Mouse (Mus musculus) adrenal gland, postnatal 36 days (tissue): ENCODE data around the gene Brca1. TPM values are rescaled to one million over a fixed set of nuclear protein-coding genes. Genes with fewer than 3 reads are reported as not detected.
"Not testable (repeated sequence)": the region's sequence is repeated elsewhere in the genome, so short reads cannot be mapped to it uniquely, and the experiment has no call there.

Source experiments
- DNase-seq, 2 experiments: peaks; one replicate each; pipeline ENCODE4 v3.0.0; 2021; ENCODE audit warnings: mixed read lengths in 1 of 2
- long read RNA-seq, 2 experiments: library from polyadenylated mRNA; stranded (forward); transcript quantifications; one replicate each; pipeline ENCODE4 v2.0.0; 2021; ENCODE audit warnings: borderline sequencing depth in 2 of 2
- total RNA-seq, 2 experiments: library from RNA; stranded (reverse); gene quantifications; 2 replicates each; pipeline ENCODE4 v1.2.3; 2021

Gene Brca1
- total RNA-seq = 1 to 10 TPM; 2.4 to 2.9 TPM
- long read RNA-seq, experiment 1 = 0 reads
- long read RNA-seq, experiment 2 = 0 reads

DNA sequence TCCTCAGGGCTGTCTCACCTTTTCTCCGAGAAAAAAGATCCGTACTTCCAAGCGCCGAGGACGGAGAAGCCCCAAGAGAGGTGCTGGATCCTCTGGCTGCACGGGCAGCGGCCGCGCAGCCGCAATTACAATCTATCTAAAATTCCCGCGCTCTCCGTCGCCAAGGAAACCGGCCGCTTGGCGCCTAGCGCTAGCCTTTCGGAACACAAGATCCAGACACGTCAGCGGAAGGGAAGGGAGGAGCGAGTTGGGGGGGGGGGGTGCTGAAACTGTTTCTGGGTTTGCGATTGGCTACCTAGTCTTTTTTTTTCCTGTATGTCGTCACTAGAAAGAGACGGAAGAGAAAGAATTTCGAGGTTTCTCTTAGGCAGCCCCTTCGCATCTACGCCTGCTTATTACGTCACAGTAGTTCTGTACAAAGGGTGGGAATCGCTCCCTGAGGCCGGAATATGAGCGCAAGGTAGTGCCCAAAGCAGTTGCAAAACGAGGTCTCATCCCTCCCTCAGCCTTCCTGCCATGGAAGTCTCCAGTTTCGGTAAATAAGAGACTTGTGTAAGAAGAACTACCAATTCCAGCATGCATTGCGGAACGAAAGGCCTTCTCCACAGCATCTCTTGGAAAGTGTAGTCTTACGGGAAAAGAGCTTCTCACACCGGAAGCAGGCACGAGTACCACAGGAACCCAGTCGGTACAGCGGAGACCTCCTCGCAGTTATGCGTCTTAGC lies at the start of gene Brca1, which contains the start of gene Nbr1:
TSS of gene Brca1 (minus strand) at position 205 of the 725 bp plus-strand sequence.
TSS of gene Nbr1 (plus strand) at position 399 of the 725 bp plus-strand sequence.
- peak; percentile 93 to 94 for DNase-seq

DNA sequence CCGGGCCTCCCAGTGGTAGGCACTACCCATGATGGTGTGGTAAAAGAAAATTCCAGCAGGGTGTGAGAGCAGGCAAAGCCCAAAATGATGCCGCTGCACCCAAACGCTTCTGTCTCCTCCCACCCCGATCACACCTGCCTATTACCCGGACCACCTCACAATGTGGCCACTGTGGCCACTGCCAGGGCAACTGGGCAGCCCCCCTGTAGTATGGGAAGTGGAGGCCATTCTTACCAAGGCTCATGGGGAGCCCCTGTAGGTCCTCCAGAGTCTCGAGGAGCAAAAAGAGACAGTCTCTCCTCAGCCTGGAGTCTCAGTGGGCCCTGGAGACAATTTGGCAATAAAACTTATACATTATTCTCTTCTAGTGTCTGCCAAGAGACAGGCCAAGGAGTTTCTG lies 47.4 kb upstream of the Brca1 start, which contains the start of gene Gm11634:
TSS of gene Gm11634 (minus strand) at position 101 of the 400 bp plus-strand sequence.
- DNase-seq = no peak

DNA sequence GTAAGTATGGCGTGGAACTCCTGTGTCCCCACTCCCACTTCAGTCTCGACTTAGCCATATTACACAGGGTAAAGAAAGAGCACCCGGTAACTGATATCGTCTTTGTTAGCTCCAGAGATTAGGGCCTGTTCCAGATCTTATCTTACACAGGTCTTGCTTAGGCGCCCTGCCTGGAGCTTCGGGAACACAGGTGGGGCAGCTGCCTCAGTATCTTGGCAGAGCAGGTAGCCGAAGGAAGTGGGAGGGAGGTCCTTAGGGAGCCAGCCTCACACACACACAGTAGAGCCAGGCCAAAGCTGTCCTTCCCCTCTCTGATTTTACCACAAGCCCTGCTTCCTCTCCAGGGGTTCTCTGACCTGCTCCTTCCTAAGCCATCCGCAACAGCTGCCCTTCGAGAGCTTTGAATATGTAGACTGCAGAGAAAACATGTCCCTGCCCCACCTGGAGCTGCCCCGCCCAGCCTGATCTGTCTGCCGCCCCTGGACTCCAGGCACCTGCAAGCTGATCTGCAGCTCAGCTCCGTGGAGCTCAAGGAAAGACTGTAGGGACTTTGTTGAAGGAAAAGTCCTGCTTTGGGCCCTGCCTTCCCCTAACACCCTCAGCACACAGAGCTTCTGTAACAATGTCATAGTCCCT lies 38.4 kb upstream of the Brca1 start:
- DNase-seq = no peak

DNA sequence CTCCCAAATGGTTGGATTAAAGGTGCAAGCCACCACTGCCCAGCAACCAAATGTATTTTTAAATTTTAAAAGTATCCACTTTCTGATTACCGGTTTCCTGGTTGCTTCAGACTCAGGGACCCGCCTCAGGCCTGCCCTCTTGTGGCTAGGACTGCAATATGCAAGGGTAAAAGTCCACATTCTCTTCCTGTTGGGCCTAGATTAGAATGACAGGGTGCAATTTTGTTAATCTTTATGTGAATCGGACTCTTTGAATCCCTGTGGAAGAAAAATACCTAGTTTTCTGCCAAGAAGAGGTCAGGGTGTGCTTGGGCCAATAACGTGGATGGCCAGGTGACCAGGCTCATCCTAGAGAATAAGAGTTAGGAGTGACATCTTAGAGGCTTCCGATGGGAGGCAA lies 37.7 kb upstream of the Brca1 start:
- DNase-seq = peak; percentile 49 to 68

DNA sequence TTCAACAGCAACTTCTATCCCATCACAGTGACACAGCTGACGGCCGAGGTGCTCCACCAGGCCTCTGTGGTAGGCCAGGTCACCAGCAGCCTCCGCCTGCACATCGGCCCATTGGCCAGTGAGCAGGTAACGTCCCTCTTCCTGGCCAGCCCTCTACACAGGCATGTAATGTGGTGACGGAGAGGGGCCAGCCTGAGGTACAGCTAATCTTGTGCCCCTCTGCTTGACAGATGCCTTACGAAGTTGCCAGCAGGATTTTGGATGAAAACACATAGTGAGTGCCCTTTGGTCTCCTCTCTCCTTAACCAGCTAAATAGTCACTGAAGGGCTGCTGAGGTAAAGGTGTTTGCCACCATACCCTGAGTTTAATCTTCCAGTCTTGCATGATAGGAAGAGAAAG lies 37.1 kb upstream of the Brca1 start:
- no peak for DNase-seq

DNA sequence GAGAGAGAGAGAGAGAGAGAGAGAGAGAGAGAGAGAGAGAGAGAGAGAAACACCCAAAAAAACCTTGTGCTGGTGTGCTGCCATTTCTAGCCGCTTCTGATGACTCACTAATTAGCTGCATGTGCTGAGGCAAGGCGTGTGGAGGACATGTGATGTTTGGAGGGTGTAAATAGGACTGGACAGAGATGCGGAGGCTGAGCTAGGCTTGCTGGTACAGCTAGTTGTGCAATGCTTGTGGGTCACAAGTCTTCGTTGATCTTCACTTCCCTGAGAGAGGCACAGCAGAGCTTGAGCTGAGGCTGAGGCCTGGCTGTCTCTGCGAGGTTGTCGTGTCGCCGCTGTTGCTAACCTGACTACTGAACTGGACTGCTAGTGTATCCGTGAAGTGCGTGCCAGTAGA lies 35.9 kb upstream of the Brca1 start:
- DNase-seq = no peak

DNA sequence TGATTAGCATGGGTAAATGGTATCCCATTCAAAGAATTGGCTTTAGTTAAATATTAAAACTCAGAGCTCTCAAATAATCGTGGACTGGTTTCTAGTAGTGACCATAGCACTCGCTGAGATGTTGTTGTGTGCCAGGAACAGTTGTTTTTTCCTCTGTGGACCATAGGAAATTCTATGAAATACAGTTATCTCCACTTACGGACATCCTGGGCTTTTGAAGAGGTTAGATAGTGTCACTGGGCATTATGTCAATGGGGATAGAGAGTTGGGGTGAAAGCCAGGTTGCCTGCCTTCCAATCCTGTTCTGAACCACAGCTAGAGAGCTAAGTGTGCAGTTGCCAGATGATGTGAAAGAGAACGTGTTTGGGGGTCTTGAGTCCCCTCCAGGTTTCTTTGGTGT lies 34.0 kb upstream of the Brca1 start:
- DNase-seq = no peak

DNA sequence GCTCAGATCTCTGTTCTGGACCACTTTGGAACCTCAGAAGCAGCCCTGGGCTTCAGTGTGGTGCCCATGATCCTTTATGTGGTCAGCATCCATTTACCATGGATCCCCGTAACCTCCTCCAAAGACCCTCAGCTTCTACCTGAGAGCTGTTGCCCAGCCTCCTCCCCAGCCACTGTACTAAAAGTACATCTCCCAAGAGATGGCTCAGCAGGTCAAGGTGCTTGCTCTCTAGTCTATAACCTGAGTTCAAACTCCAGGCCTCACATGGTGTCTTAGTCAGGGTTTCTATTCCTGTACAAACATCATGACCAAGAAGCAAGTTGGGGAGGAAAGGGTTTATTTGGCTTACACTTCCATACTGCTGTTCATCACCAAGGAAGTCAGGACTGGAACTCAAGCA lies 33.3 kb upstream of the Brca1 start:
- DNase-seq = not testable (repeated sequence)

DNA sequence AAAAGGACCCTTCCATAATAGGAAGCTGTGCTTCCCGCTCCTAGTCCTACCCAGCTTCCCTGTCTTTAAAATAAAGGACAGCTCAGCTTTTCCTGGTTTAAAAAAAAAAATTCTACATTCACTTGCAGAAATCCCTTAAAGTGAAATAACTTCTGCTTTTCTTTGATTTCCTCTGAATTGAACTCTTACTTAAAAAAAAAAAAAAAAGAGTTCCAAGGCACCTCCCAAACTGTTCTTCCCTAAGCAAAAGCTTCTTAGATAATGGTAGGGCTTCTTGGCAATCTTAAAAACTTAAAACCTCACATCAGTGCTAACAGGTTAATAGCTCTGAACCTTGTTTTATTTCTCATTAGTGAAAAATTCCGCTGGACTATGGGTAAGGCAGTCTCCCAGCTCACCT lies 31.4 kb upstream of the Brca1 start:
- DNase-seq = no peak

DNA sequence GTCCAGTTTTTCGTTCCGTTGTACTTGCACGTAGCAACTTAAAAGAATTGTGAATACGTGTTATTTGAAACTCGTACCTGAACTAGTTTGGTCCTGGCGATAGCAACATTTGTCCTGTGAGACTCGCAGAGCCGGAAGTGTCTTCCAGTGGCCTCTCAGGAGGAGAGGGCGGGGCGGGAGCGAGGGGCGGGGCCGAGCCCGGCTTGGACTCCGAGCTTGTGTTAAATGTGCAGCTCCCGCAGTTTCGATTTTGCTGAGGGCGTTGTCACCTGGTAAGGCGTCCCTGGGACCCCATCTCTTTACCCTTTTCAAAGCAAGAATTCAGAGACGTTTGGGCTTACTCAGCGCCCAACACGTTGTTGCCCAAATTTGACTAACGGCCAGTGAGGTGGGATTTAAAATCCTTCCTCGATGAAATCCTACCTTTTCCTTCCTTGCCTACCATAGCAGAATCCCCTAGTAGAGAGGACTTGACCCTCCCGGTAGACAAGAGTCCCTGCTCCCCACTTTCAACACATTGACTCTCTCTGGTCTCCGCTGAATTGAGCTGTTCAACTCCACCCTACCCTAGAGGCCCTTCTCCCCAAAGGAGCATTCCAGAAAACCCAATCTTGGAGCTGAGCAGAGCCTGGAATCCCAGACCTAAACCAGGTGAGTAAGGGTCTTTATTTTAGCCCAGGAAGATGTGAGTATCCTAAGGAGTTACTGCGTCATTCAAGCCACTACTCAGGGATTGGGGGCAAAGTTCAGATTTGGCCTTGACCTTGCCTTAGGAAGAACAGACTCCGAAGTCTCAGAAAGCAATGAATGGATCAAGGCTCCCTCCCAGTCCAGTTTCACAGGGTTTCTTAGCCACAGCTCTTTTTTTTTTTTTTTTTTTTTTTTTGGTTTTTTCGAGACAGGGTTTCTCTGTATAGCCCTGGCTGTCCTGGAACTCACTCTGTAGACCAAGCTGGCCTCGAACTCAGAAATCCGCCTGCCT lies 30.6 kb upstream of the Brca1 start, which contains the start of gene Tmem106a:
TSS of gene Tmem106a (plus strand) at position 189 of the 982 bp plus-strand sequence.
- DNase-seq = peak; percentile 82 to 88

DNA sequence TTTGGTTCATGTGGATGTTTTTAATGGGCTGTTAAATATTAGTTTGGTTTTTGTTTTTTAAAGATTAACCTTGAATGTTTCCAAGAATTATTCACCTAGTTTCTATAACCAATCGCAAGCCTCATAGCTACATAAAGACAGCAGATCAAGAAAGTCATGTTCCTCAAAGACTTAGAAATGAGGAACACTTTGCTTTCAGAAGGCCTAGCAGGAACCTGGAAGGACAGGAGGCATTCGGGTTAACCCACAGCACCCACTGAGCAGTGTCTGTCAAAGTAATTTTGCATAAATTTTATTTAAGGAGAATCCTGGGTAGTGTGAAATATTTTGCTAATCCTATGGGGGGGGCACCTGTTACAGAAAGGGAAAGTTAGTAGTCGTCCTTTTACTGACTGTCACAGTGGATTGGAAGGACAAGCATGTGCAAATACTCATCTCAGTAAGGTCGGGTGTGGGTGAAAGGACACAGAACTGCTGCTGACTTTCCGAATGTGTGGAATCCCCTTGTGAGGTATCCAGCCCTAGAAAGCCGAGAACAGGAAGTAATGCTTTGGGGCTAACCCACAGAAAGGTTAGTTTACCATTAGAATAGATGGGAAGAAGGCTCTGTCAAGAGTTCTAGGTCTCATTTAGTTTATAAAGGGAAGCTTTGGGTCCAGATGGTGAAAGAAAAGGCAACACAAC lies 29.5 kb upstream of the Brca1 start:
- no peak for DNase-seq

DNA sequence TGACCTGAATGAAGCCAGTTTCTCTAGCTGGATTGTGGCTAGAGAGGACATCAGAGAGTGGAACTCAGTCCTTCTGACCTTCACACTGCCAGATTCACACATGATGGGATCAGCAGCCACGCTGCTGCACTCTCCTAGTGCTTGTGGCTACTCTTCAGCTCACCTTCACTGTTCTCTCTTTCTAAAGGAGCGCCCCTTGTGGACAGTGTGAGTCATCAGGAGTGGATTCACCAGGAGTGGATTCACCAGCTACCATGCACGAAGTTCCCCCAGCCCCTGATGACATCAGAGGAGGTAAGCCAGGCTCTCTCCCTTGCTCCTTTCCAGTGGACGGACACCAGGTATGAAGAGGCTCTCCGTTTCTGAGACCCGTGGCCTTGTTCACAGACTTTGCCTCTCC lies 24.4 kb upstream of the Brca1 start:
- no peak for DNase-seq

DNA sequence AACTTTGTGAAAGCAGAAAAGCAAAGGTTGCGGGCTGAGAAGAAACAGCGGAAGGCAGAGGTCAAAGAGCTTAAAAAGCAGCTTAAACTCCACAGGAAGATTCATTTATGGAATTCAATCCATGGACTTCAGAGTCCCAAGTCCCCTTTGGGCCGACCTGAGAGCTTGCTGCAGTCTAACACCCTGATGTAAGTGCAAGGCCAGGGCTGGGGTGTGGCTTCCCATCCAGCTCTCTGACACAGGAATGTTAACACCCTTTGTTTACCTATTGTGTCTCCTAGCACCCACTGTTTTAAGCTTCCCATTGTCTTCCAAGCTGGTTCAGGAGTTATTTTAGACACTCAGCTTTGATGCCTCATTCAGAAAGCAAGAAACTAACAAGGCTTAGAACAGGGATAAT lies 16.7 kb upstream of the Brca1 start:
- DNase-seq = no peak

DNA sequence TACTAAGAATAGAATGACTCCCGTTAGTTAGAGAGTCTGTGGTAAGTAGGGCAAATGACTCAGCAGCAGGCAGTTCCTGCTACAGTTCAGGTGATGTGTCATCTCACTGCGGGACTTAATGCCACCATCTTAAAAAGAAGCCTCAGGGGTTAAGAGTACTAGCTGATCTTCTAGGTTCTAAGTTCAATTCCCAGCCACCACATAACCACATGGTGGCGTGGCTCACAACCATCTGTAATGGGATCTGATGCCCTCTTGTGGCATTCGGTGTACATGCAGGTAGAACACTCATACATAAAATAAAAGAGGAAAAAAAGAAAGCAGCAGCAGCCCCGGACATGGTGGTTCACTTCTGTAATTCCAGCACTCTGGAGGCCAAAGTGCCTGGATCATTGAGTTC lies 10.6 kb upstream of the Brca1 start:
- peak; percentile 26 to 45 for DNase-seq

DNA sequence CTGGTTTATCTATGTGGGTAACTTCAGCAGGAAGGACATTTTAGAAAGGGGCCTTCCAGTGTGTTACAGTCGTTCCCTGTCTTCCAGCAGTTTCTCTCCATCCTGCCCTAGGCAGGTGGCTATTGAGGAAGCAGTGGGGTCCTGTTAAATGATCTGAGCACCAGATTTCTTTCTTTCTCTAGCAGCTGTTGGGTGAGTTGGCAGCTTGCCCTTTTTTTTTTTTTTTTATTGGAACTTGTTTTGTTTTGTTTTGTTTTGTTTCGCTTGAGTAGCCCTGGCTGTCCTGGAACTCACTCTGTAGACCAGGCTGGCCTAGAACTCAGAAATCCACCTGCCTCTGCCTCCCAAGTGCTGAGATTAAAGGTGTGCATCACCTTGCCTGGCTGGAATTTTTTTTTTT lies 5.2 kb upstream of the Brca1 start:
- DNase-seq = no peak

DNA sequence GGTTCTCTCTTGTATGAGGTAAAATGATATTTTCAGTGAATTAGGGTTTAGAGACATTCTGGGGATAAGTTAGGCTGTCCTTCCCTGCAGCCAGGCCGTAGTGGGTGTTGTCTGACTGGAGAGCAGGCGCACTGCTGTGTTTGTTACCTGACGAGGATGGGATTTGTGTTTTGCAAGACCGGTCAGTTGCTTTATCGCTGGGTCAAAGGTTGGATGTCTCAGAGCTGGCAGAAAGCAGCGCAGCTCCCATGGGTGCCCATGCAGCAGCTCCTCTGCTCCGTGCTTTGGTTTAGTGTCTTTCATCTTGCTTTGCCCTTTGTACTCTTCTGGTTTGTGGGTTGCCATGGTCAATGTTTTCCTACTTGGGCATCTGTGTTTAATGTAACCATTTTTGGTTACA lies 4.8 kb upstream of the Brca1 start:
- peak in 1 of 2 experiments; percentile 41 for DNase-seq

DNA sequence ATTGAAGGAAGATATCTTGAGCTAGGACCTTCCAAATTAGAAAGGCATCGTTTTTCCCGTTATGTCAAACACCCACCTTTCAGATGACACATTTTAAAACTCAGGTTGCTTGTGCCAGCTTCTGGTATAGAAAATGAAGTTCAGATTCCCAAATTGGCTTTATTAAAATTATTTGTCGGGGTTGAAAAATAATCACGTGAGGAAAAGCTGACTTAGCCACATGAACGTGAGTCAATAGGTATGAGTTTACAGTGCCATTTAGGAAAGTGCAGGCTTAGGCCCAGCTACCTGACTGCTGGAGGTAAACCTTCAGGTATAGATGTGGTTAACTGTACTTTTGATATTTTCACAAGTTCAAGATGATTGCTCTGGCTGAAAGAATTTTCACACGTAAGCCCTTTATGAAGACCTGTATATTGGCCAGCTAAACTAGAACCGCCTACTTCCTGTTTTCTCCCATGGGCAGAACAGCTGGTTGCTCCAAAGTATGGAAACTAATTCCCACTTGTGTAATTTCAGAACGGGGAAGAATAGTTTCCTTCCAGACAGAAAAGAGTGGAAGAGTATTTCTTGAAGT lies 1.7 kb upstream of the Brca1 start:
- DNase-seq = no peak

DNA sequence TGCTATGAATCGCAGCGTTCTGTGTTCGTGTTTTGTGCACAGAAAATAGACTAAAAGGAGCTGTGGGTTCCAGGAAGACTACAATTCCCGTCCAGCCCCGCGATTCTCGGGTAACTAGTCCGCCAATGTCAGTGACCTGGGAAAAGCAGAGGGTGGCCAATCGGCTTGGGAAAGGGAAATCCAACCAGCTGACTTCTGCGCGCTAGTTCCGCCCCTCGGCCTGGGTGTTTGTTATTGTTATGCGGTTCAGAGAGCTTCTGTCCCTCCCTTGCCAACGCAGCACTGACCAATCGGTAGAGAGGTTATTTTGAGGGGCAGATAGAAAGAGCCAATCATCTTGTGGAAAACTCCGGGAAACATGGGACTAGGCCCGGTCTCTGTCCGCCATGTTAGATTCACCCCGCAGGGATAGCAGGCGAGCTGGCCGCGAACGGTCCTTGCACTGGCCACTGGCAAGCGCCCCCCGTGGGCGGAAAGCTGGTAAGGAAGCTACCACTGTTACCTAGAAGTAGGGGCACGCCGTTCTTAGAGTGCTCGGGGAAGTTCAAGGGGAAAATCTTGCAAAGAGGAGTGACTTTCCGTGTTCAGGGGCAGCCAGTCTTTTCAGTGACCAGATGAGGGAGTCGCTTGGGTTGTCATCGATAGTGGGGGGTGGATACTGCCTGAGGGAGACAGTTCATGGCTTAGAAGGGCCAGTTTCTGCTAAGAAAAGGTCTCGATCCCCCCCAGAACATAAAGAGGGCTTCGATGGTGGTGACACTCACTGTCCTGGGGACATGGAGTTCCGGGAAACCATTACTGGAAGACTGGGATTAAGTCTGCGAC lies 933 bp upstream of the Brca1 start:
- DNase-seq = peak; percentile 95 to 97

DNA sequence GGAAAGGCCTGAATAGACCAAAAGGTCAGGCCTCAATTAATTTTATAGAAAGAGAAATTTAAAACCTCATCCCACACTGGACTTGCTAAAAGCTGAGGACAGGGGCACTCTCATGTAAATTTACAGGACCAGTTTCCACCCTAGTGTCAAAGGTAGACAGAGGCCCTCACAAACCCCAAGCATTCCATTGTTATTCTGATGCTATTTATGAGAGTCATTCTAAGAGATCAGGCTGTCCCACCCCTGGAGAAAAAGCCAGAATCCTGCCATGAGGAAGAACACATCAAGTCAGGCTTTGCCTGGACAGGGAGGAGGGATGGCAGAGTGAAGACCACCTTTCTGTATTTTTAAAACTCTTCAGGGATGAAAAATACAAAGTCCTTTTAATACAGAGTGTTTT lies 3.2 kb downstream of the Brca1 start:
- no peak for DNase-seq

DNA sequence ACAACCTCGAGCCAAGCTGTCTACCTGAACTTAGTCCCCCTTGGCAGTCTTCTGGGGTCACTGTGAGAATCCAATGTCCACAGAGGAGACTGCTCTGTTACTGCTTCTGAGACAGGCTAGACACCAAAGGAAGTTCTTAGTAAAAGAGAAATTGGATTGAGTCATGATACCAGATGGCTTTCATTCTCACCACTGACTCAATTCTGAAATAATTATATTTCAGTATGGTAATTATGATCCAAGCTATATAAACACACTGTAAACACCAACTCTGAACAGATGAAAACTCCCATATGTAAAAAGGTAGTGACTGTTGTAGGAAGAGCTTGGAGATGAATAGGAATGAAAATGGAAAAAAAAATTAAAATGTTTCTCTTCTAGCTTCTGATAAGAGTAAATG lies 7.6 kb downstream of the Brca1 start:
- no peak for DNase-seq
